Mouse (Mus musculus): ENCODE data around the gene Ciao2b. TPM values are rescaled to one million over a fixed set of nuclear protein-coding genes. Genes with fewer than 3 reads are reported as not detected.

Ciao2b gene
- total RNA-seq, 2 experiments from 2014 or later: 1.5 to 6.0 TPM

DNA sequence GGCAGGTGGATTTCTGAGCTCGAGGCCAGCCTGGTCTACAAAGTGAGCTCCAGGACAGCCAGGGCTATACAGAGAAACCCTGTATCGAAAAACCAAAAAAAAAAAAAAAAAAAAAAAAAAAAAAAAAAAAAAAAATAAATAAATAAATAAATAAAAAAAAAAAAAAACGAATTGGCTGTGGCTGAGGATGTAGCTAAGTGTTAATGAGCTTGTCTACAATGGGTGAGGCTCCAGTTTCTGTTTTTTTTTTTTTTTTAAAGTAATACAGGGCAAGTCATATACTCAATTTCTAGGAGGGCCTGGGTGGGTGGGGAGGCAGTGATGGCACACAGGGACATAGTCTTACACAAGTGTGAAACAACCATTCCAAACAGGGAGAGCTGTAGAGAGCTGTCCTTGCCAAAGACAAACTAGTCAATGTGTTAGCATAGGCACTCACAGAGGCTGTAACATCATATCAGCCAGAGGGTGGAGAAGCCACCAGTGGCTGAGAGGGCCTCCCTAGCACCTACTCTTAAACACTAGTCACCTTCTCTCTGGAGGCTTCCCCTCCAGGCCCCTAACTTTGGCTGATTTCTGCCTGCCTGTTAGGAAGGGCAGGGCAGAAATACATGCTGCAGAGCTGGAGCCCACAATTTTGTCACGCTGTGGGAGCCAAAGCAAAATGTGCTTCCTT lies 14.6 kb downstream of the Ciao2b start:
- ATAC-seq (replicated peaks; ENCODE audit: low FRiP score, poor library complexity, severe bottlenecking): no peak

- ATAC-seq (replicated peaks; ENCODE audit: low FRiP score, poor library complexity, severe bottlenecking): no peak
Observed at GRCm38 (mm10) chr8:104624161-104624560, 17.6 kb downstream of the Ciao2b start, which contains the start of gene Cdh16. Cdh16 (minus strand) TSS chr8:104624396.

GRCm38 (mm10) chr8:104620765-104621164 lies 21.0 kb downstream of the Ciao2b start:
- ATAC-seq (replicated peaks; ENCODE audit: low FRiP score, poor library complexity, severe bottlenecking): no peak

GRCm38 (mm10) chr8:104613119-104613518 lies 28.6 kb downstream of the Ciao2b start:
- no peak for ATAC-seq (replicated peaks; ENCODE audit: low FRiP score, poor library complexity, severe bottlenecking)

- ATAC-seq (replicated peaks; ENCODE audit: low FRiP score, poor library complexity, severe bottlenecking): no peak
Observed at GRCm38 (mm10) chr8:104611613-104612012, 30.2 kb downstream of the Ciao2b start.

GRCm38 (mm10) chr8:104610185-104610766 lies 31.5 kb downstream of the Ciao2b start:
- no peak for ATAC-seq (replicated peaks; ENCODE audit: low FRiP score, poor library complexity, severe bottlenecking)

DNA sequence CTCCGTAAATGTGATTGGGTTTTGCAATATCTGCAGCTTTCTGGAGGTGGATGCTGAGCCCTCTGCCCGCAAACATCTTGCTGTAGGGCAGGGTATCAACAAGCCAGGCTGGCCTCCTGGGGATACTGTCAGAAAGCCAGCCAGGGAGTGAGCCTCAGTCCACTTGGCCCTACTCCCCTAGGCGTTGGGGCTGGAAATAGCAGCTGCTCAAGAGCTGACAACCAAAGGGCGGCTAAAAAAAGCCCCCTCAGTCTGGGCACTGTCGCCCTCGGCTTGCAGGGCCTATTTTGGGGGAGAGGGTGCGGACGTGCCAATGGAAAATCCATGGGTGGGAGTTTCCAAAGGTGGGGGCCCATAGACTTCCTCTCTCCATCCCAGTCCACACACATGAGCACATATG lies 32.5 kb downstream of the Ciao2b start:
- no peak for ATAC-seq (replicated peaks; ENCODE audit: low FRiP score, poor library complexity, severe bottlenecking)

DNA sequence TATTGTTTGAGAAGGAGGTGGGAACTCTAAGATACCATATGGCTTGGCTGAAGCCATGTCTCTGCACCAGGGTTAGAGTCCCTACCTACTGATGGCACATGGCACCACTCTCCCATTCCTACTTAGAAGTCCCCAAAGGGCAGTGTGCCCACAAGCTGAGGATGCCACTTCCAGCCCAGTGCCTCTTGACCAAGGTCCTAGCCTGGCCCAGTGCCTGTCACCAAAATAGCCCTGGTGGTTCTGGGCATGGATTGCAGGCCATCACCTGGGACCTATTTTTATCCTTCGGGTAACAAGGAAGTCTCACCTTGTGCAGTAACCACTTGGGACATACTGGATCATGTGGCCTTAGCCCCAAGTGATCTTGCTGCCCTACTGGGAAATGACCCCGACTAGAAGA lies 33.8 kb downstream of the Ciao2b start:
- no peak for ATAC-seq (replicated peaks; ENCODE audit: low FRiP score, poor library complexity, severe bottlenecking)

DNA sequence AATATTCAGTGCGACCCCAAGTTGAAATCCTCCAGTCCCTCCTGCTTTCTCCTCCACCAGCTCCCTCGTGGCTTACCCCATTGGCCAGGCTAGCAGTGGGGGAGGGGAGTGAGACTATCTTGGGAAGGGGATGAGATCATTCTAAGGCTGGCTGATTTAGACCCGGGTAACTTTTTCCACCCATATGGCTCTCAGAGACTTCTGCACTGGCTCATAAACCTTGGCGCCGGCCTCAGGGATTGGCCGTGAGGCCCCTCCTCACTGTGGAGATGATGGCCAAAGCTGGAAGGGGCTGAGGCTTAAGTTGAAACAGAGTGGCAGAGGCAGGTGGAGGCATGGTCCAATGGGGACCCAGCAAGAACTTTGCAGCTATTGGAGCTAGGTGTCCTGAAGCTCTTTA lies 35.4 kb downstream of the Ciao2b start:
- ATAC-seq (replicated peaks; ENCODE audit: low FRiP score, poor library complexity, severe bottlenecking): no peak

DNA sequence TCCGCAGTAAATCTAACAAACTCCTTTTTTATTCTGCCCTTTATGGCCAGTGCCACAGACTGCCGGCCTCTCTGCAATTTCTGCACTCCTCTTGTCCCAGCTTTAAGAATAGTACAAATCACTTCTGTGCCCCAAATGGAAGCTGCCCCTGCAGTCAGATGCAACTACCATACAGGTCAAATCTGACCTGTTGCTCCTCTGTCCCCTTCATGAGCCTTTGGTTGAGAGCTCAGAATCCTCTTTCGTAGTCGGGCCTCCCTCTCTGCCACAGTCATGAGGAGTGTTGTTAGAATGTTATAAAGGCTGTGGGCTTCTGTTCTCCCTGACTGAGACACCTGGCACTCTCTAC lies 38.5 kb downstream of the Ciao2b start:
- ATAC-seq (replicated peaks; ENCODE audit: low FRiP score, poor library complexity, severe bottlenecking): no peak

DNA sequence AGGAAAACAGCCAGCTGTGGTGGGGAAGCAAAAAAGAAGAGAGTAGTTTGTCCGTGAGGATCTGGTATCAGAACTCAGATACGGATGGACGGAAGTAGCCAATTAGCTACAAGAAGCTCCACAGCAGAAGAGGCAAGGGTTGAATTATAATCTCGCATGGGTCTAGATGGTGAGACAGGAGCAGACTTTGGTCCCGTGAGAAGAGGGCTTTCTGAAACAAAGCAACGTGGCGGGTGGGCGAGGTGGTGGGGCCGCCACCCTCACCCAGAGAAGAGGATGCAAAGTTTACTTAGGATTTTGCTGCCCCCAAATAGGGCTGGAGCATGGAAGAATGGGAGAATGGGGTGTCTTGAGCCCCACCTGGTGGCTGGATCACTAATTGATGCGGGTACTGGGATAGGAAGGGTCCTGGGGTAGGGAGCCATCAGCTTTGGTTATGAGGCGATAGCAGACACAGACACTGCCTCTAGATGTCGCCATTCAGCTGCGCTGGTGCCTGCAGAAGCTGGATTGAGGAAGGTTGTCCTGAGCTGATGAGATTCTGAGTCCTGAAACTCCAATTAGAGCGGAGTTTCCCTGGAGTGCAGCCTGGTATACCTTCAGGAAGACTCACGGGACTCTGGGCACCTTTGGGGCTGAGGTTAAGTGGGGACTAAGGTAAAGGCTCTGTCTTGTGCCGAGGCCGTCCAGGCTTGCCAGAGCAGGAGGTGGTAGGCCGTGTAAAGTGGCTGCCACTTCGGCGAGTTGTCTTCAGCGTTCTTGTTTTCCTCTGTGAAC lies 39.1 kb downstream of the Ciao2b start:
- ATAC-seq (replicated peaks; ENCODE audit: low FRiP score, poor library complexity, severe bottlenecking): peak; percentile 86

DNA sequence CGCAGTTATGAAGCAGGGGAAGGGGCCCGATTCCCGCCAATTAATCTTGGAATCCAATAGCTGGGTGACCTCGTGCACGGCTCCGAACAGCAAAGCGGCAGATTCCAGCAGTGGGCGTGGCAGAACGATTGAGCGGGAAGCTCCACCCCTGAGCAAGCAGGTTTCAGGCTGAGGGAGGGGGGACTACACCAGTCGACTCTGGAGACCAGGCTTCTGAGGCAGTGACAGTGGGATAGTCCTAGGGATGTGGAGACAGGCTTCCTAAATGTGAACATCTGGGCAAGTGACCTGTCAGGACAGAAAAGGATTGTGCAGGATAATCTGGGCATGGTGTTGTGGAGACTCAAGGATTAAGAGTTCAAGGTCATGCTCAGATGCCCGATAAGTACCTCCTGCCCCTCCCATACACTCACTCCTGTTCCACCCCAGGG lies 39.8 kb downstream of the Ciao2b start:
- ATAC-seq (replicated peaks; ENCODE audit: low FRiP score, poor library complexity, severe bottlenecking): no peak

GRCm38 (mm10) chr8:104601386-104601785 lies 40.4 kb downstream of the Ciao2b start:
- ATAC-seq (replicated peaks; ENCODE audit: low FRiP score, poor library complexity, severe bottlenecking): no peak

DNA sequence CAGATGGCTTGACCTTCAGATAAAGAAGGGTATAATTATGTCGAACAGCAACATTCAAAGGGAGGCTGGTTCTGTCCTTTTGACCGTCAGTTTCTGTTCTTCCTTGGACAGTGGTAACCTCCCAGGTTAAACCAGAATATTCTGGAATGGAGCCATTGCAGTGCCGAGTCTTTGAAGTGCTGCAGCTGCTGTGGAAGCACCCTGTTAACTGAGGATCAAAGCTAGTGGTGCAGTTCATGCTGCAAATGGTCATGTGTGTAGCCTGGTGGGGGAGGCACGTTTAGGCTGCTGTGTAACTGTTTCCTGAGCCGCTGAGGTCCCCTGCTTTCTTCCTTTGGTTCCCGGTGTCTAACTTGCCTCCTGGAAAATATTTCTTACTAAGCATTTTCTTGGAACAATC lies 43.3 kb downstream of the Ciao2b start:
- no peak for ATAC-seq (replicated peaks; ENCODE audit: low FRiP score, poor library complexity, severe bottlenecking)

DNA sequence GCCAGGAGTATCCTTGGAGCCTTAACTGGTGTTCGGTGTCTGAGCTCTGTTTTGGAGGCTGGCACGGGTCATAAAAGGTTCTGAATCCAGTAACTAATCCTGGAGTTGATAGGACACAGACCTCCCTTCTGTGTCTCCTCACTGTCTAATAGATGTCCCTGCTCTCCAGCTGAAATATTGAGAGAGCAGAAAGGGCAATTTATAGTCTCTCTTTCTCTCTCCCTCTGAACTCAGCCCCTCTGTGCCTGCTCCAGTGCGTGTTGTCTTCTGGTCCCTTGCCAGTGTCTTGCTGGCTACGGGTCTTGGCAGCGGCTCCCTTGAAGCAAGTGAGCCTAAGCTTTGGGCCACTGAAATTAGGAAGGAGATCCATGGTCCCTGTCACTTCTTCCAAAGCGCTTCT lies 44.1 kb downstream of the Ciao2b start:
- no peak for ATAC-seq (replicated peaks; ENCODE audit: low FRiP score, poor library complexity, severe bottlenecking)

GRCm38 (mm10) chr8:104595773-104596536 lies 45.8 kb downstream of the Ciao2b start:
- ATAC-seq (replicated peaks; ENCODE audit: low FRiP score, poor library complexity, severe bottlenecking): peak; percentile 73

DNA sequence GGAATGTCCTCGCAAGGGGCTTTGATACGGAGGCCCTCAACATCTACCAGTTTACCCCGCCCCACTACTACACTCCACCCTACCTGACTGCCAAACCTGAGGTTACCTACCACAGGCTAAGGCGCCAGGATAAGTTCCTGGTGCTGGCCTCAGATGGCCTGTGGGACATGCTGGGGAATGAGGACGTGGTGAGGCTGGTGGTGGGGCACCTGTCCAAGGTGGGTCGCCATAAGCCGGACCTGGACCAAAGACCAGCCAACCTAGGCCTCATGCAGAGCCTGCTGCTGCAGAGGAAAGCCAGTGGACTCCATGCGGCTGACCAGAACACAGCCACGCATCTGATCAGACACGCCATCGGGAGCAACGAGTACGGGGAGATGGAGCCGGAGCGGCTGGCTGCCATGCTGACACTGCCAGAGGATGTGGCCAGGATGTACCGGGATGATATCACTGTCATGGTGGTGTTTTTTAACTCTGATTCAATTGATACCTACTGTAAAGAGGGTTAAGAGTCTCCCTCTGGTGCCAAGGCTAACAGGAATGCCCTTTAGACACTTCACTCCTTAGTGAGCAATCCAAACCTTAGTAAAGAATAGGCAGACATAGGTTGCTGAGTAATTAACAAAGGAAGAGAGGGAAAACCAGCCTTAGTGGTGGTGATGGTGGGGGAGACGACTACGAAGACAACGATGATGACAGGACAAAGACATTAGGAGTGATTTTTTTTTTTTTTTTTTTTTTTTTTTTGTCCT lies 47.0 kb downstream of the Ciao2b start:
- ATAC-seq (replicated peaks; ENCODE audit: low FRiP score, poor library complexity, severe bottlenecking): no peak

GRCm38 (mm10) chr8:104593536-104594325 lies 48.0 kb downstream of the Ciao2b start:
- ATAC-seq (replicated peaks; ENCODE audit: low FRiP score, poor library complexity, severe bottlenecking): no peak

DNA sequence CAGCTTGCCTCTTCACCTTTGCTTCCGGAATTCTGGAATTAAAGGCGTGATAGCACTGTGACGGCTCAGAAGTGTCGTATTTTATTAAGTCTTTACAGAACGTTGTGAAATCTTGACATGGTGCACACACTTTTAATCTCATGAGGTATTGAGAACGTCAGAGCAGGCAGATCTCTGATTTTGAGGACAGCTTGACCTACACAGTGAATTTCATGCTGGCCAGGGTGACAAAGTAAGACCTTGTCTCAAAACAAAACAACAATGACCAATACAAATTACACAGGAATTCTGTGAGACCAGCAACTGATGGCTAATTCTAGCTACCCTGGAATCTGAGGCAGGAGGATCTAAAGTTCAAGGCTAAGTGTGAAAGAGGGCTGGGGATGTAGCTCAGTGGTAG lies 49.2 kb downstream of the Ciao2b start:
- no peak for ATAC-seq (replicated peaks; ENCODE audit: low FRiP score, poor library complexity, severe bottlenecking)
